Mouse (Mus musculus) small intestine, adult 2 months (tissue): Measurements from ENCODE around the gene Lypla2.

Experiments used
- CTCF ChIP-seq: fragments of 200-500 bp; IDR thresholded peaks from 2 replicates; pipeline ENCODE4 v1.5.1; 2012; ENCODE audit warnings: low read depth, mild to moderate bottlenecking, control low read depth, inconsistent platforms, low read length, moderate library complexity, mixed read lengths; ENCODE audit not compliant: insufficient replicate concordance, insufficient read length; ENCODE audit errors: extremely low read depth
- POLR2A ChIP-seq: fragments of 200-500 bp; IDR thresholded peaks from 2 replicates; pipeline ENCODE4 v1.6.1; 2012; ENCODE audit warnings: low read depth, mild to moderate bottlenecking, control low read depth, inconsistent platforms, low read length, moderate library complexity

DNA sequence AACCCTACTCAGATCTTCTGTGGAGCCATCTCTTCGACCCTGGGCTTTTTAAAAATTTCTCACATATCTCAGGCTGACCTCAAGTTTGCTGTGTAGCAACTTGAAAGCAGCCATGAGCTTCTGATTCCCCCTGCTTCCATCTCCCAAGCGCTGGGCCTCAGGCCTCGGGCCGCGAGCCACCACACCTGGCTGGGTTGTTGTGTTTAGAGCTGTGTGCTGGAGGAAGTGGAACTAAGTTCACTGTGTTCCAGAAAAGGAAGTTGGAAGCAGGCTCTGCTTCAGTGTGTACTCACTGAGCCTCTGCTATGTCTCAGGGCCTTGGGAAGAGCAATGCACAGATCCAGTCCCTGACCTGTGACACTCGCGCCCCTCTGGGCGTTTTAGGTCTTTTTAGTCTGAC is 24.3 kb downstream of the Lypla2 start:
- TF ChIP-seq CTCF: no peak
- TF ChIP-seq POLR2A: no peak
